Mouse (Mus musculus) CD4-positive helper T cell, adult 2 months (primary cell): ENCODE results near the gene Psmb3.
"Not testable (repeated sequence)": the region's sequence is repeated elsewhere in the genome, so short reads cannot be mapped to it uniquely, and the experiment has no call there.

Experiments used
- DNase-seq: peaks from one replicate; pipeline ENCODE4 v3.0.0-alpha.2; 2012; ENCODE audit warnings: low read depth, missing footprints, low spot score

Gene Psmb3

GRCm38 (mm10) chr11:97716021-97716420, 12.8 kb downstream of the Psmb3 start:
- DNase-seq, result no peak

- no peak for DNase-seq
Measured at GRCm38 (mm10) chr11:97717369-97718280, 14.4 kb downstream of the Psmb3 start.

DNA sequence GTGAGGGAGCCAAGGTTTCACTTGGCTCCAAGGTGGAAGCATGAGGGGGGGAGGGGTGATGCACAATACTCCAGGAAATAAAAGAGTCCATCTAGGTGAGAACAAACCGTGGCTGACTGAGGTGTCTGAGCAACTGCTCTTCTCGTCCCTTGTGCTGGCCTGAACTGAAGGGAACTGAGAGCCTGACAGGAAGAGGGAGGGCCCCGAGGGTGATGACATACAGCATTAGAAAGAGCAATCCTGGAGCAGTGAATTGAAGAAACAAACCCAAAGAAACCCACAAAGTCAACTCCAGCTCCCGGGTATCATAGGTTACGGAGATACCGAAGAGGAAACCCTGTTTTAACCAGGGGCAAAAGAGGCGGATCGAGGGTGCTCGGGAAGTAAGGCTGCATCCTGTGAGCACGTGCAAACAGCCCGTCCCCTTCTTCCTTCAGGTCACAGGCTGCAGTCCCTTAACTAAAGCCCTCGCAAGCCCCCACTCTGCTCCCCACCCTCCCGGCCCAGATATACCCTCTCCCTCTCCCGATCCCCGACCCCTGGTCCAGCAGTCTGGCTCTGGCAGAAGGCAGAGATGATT, 15.2 kb downstream of the Psmb3 start:
- DNase-seq, result peak; percentile 48

DNA sequence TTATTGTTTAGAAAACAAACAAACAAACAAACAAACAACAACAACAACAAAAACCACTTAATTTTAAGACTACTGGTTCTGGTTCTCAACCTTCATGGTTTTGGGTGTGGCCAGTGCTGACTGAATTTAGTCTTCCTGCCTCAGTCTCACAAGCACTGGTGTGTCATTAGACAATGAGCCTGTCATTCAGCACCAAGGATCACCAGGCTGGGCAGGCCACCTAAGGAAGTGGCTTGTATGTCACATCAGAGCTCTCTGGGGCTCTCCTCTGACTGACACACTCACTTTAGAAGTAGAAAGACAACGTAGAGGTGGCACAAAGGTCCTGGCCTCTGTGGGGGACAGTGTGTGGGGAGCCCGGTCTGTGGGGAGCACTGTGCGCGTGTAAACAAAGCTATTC, 15.8 kb downstream of the Psmb3 start:
- DNase-seq, result peak; percentile 58

DNA sequence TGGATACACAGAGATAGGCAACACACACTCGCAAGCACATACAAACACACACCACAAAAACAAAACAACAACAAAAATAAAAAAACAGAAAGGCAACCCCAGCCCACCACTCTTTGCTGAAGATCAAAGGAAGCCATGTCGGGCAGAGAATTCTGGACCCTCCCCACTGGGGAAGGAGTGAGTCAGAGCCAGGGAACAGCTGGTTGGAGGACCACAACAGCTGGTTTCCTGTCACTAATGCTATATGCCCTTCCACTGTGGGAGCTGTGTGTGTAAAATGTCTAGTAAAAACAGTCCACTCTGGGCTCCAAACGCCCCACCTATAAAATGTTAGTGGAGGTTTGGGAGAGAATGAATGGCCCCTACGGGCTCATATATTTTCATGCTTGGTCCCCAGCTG, 18.1 kb downstream of the Psmb3 start:
- no peak for DNase-seq

DNA sequence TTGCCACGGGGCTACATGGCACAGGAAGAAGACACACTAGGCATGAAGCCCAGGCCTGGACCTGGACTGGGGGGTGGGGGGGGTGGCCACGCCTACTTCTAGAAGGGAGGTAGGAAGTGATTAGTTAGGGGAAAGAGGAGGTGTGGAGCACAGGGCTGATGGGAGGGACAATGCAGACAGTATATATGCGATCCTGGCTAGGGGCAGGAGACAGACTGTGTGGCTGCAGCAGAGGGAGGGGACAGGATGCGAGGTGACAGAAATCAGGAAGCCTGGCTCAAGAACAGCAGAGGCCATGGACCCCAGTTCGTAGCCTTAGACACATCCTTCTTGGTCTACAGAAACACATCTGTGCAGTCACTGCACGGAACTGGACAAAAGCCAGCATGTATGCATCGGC, 20.5 kb downstream of the Psmb3 start:
- no peak for DNase-seq

DNA sequence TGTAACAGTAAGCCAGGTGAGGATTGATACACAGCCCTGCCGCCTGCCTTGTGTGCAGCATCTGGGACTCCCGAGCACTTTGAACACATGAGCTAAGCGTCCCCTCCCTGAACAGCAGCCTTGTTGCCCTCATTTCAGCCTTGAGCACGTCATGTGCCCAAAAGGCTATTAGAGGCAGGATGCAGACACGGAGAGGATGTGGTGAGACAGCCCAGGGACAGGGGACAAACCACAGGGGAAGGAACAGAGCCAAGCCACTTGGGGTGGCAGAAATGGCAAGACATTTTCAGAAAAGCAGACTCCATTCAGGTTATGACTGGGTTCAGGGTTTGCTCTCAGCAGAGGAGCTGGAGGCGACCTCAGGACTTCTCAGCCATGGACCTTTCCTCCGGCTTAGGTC, 25.1 kb downstream of the Psmb3 start:
- DNase-seq, result peak; percentile 86

DNA sequence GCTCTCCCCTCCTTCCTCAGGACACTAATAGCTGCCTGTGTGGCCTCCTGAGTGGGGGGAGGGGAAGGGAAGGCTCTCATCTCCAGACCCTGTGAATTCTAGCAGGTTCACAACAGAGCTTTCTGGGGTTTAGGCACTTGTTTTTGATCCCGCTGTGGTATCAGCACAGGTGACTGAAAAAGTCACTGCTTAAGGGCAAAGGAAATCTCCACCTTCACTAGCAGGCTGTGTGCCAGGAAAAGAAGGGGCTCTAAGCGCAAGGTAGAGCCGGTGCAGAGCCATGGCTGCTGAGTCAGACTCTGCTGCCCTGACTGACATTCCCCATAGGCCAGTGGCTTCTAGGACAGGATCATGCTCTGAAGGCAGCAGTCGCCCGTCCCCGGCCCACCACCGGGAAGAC, 25.5 kb downstream of the Psmb3 start:
- DNase-seq, result no peak

- DNase-seq, result no peak
Measured at GRCm38 (mm10) chr11:97733689-97734088, 30.5 kb downstream of the Psmb3 start.

DNA sequence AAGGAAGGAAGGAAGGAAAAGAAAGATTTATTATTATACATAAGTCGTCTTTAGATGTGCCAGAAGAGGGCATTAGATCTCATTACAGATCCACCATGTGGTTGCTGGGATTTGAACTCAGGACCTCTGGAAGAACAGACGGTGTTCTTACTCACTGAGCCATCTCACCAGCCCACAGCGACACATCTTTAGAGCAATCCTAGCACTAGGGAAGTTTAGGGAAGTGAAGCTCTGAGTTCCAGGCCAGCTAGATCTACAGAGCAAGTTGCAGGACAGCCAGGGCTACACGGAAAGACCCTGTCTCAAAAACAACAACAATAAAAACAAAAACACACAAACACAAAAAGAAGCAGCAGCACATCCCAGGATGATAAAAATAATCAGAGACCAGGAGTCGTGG, 31.6 kb downstream of the Psmb3 start:
- DNase-seq, result not testable (repeated sequence)

DNA sequence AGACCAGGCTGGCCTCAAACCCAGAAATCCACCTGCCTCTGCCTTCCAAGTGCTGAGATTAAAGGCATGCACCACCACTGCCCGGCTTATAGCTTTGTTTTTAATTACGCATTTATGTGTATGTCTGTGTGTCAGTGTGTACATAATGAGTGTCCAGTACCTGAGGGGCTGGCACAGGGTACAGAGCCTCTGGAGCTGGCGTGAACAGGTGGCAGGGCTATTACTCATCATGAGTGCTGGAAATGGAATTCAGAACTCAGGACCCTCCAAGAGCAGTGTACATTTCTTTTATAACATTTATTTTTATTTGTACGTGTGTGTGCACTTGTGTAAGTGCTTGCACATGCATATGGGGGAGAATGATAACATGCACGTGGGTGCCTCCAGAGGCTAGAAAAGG, 33.4 kb downstream of the Psmb3 start:
- no peak for DNase-seq

GRCm38 (mm10) chr11:97737600-97737999, 34.4 kb downstream of the Psmb3 start:
- no peak for DNase-seq

DNA sequence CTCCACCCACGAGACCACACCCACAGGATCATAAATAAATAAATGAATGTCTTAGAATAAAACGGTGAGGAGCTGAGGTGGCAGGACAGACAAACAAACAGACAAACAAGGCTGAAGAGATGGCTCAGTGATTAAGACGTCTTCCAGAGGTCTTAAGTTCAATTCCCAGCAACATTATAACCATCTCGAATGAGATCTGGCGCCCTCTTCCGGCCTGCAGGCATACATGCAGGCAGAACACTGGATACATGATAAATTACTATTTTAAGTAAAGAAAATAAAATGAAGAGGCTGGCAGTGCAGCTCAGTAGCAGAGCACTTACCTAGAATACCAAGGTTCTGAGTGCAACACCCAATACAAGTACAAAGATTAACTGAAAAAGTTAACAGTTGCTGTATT, 35.5 kb downstream of the Psmb3 start:
- DNase-seq, result peak; percentile 49

GRCm38 (mm10) chr11:97739155-97739554, 36.0 kb downstream of the Psmb3 start:
- DNase-seq, result peak; percentile 31

GRCm38 (mm10) chr11:97740190-97740589, 37.0 kb downstream of the Psmb3 start:
- DNase-seq, result peak; percentile 42

GRCm38 (mm10) chr11:97742157-97742556, 39.0 kb downstream of the Psmb3 start:
- DNase-seq, result no peak

DNA sequence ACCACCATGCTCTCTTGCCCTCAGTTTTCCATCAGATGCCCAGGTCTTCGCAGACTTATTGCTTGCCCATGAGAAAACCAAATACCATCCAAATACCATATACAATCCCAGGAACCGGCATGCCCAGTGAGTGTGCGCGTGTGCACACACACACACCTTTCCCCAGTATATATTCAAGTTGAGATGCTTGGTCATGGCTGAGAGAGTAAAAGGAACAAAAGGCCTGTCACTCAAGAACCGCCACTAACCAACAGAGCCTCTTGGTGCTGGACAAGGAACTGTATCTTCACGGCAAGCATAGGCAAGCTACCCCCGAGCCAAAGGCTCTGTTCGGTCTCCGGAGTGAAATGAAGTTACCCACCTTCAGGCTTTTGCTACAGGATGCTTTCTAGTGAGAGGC, 39.4 kb downstream of the Psmb3 start:
- no peak for DNase-seq

DNA sequence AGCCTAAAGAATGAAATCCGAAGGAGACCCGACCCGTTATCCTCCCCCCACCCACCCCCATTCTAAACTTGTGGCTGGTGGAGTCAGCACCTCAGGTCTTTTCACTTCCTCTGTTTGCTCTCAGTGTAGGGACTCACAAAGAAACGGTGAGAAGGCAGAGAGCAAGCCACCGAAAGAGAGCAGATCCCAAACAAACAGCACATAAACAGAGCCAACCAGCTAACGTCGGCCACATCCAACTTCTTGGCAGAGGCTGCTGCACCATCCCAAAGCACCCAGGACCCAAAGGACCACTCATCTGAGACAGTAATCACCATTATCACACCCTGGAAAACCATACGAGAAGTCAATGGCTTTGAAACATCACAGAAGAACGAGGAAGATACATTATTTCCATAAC, 40.2 kb downstream of the Psmb3 start:
- DNase-seq, result no peak

DNA sequence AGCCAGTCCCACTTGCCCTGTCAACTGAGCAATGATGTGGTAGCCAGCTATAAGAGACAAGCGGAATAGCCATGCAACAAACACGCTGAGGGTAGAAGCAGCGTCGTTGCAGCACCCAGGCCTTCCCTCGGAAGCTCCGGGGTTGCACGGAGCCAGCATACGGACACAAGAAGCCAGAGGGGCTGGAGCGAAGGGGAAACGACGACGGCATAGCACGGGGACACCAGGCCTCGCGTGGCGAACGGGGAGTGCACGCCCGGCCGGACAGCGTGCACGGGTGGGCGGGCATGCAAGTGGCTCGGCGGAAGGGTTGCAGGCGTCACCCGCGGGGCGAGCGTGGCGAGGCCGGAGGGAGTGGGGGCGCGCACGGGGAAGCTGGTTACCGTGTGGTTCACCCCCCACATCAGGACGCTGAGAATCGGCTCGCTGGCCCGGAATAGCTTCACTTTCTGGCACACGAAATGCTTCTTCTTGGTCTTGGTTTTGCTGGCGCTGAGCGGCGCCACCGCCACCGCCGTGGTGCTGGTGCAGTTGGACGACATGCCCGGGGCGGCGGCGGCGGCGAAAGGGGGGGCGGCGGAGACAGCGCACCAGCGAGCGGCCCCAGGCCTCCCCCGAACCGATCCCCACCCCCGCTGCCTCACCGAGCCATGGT, 41.0 kb downstream of the Psmb3 start, which contains the start of gene Pip4k2b:
Pip4k2b (minus strand) TSS at position 642 of the 655 bp plus-strand sequence.
- no peak for DNase-seq

DNA sequence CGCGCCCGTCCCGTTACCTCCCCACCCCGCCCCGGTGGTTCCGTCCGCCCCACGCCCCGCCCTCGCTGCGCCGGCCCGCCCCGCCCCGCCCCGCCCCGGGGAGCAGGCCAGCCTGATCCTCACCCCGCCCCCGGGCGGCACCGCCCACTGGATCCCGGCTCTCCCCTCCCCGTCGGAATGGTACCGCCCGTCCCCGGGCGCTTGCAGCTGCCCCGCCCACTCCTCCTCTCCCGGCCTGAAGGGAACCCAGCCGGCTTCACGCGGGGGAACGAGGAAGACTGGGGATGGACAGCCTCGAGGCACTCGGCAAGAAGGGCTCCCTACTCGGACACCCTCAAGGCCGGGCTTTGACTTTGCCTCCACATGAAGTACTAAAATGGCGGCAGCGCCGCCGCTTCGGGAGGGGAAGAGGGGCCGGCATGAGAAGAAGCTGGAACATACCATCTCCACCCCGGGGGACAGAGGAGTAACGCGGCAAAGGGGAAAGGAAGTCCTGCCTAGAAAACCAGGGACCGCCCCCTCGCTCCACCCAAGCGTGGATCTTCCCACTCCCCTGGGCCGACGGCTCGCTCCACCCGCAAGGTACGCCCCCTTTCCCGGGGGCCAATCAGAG, 41.6 kb downstream of the Psmb3 start:
- DNase-seq, result peak; percentile 99

DNA sequence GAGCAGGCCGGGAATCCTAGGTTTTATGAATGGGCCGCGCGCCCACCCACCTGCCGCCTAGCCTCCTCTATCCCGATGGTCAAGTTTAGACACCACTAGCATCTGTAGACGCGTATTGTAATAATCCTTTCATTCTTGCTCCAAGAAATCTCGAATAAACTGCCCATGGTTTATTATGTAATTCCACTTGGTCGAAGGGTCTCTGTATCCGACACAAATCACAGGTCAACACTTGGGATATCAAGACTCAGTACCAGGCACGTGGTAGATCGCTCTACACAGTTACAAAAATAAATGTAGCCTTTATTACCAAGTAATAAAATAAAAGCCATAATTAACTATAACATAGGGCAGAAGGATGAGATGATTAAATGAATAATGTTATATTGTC, 42.1 kb downstream of the Psmb3 start:
- no peak for DNase-seq

DNA sequence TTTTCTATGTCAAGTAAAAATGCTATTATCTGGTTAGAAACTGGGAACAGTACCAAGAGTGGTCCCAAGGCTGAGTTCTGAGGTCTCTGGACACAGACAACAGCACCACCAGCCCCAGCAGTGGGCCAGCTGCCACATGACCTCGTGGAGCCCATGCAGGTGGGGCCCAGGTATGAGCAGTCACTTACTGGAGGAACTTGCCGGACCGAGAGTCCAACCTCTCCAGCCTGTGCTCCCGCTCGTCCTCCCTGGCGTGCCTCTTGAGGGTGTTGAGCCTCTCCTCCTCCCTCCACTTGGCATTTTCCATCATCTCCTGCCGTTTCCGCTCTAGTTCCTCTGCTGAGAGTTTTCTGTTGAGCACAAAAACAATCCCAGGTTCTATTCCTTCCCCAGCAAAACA, 44.6 kb downstream of the Psmb3 start:
- DNase-seq, result no peak
